In the genomic region with DNA sequence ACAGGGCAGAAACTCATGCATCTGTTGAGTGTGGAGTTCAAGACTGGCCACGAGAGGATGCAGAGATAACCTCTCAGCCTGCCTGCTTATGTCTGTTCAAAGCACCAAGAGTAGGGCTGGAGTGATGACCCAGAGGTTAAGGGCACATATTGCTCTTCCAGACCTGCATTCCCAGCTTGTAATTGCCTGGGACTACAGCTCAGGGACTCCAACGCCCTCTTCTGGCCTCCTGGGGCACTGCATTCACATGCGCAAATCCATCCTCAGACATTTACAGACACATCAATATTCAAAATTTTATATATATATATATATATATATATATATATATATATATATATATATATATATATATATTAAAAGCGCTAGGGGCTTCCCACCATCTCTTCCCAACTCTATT, we compare ENCODE assay signal across 8 mouse cellular contexts.
DNase-seq lines count a peak whose midpoint lies in the region; ATAC-seq lines count a peak whose summit lies in the region.

No protein-coding gene starts in this region.

- peak overlapping the region; percentile 32; the same call in 1 of the 2 replicates for H3K27ac ChIP-seq in heart, embryonic 11.5 days (ENCODE audit: low read depth, low read length)
- peak overlapping the region; percentile 69 for H3K27ac ChIP-seq in lung, embryonic 15.5 days
- peak overlapping the region; percentile 65 for H3K27ac ChIP-seq in hindbrain, embryonic 16.5 days (ENCODE audit: low read depth, low read length)
- H3K27ac ChIP-seq in stomach, embryonic 14.5 days (ENCODE audit: low read length): peak overlapping the region; percentile 76

- H3K27me3 ChIP-seq in heart, embryonic 11.5 days (ENCODE audit: control insufficient read depth, insufficient read depth, low read length): peaks cover 29% of the 10 kb centered on the region
- H3K27me3 ChIP-seq in lung, embryonic 15.5 days: no peaks in the 10 kb centered on the region
- 0 out of 2 replicates have a peak, but pooled peaks cover 3% of the 10 kb centered on the region for H3K27me3 ChIP-seq in hindbrain, embryonic 16.5 days (replicated peaks; ENCODE audit: control insufficient read depth, insufficient read depth, low read length)
- 0 out of 2 replicates have a peak, but pooled peaks cover 3% of the 10 kb centered on the region for H3K27me3 ChIP-seq in stomach, embryonic 14.5 days (ENCODE audit: control insufficient read depth, insufficient read depth, low read length)

- no peak for DNase-seq in heart, adult 8-10 months (ENCODE audit: low spot score)
- DNase-seq in lung, postnatal 10 days: no peak
- no peak for DNase-seq in urinary bladder, postnatal 14 days (ENCODE audit: low spot score)
- no peak for DNase-seq in layer of hippocampus, adult 11-12 months (ENCODE audit: low spot score)

- H3K4me3 ChIP-seq in heart, embryonic 11.5 days (ENCODE audit: low read depth, low read length): no peak overlapping the region
- no peak overlapping the region for H3K4me3 ChIP-seq in lung, embryonic 15.5 days
- H3K4me3 ChIP-seq in hindbrain, embryonic 16.5 days (ENCODE audit: low read length): no peak overlapping the region
- H3K4me3 ChIP-seq in stomach, embryonic 14.5 days (ENCODE audit: low read depth, low read length): no peak overlapping the region

- 43% methylated on average over 4 of the region's 4 CpGs for WGBS in heart, embryonic 11.5 days (ENCODE audit: insufficient replicate concordance)
- 46% methylated on average over 4 of the region's 4 CpGs for WGBS in lung, embryonic 15.5 days
- 59% methylated on average over 4 of the region's 4 CpGs for WGBS in hindbrain, embryonic 16.5 days
- 50% methylated on average over 4 of the region's 4 CpGs for WGBS in stomach, embryonic 14.5 days

- 0 out of 2 replicates have a peak overlapping the region, but pooled peaks have one; percentile 10 for H3K9ac ChIP-seq in heart, embryonic 11.5 days (ENCODE audit: low read depth, low read length)
- H3K9ac ChIP-seq in lung, embryonic 15.5 days: no peak overlapping the region
- H3K9ac ChIP-seq in hindbrain, embryonic 16.5 days (ENCODE audit: low read depth, low read length): no peak overlapping the region
- no peak overlapping the region for H3K9ac ChIP-seq in stomach, embryonic 14.5 days (replicated peaks; ENCODE audit: low read depth, low read length)

- H3K9me3 ChIP-seq in heart, embryonic 11.5 days (replicated peaks; ENCODE audit: control insufficient read depth, low read length): no peaks in the 10 kb centered on the region
- H3K9me3 ChIP-seq in lung, embryonic 15.5 days: no peaks in the 10 kb centered on the region
- H3K9me3 ChIP-seq in hindbrain, embryonic 16.5 days (ENCODE audit: control insufficient read depth, low read length): no peaks in the 10 kb centered on the region
- no peaks in the 10 kb centered on the region for H3K9me3 ChIP-seq in stomach, embryonic 14.5 days (ENCODE audit: control insufficient read depth, low read depth, low read length)

- H3K4me1 ChIP-seq in heart, embryonic 11.5 days (ENCODE audit: control insufficient read depth, insufficient read depth, low read length): peaks cover 60% of the 10 kb centered on the region
- peaks cover 78% of the 10 kb centered on the region for H3K4me1 ChIP-seq in lung, embryonic 15.5 days
- H3K4me1 ChIP-seq in hindbrain, embryonic 16.5 days (ENCODE audit: control insufficient read depth, insufficient read depth, low read depth, low read length): peaks cover 81% of the 10 kb centered on the region
- H3K4me1 ChIP-seq in stomach, embryonic 14.5 days (ENCODE audit: control insufficient read depth, insufficient read depth, low read length): peaks cover 75% of the 10 kb centered on the region

- no peaks in the 10 kb centered on the region for H3K36me3 ChIP-seq in heart, embryonic 11.5 days (ENCODE audit: control insufficient read depth, insufficient read depth, low read length)
- H3K36me3 ChIP-seq in lung, embryonic 15.5 days: no peaks in the 10 kb centered on the region
- no peaks in the 10 kb centered on the region for H3K36me3 ChIP-seq in hindbrain, embryonic 16.5 days (ENCODE audit: control insufficient read depth, insufficient read depth, low read length)
- no peaks in the 10 kb centered on the region for H3K36me3 ChIP-seq in stomach, embryonic 14.5 days (ENCODE audit: control insufficient read depth, insufficient read depth, low read length)

- H3K4me2 ChIP-seq in heart, embryonic 11.5 days: peak overlapping the region; percentile 66
- peak overlapping the region; percentile 40; the same call in 1 of the 2 replicates for H3K4me2 ChIP-seq in lung, embryonic 15.5 days
- H3K4me2 ChIP-seq in hindbrain, embryonic 16.5 days (ENCODE audit: low read length): no peak overlapping the region
- no peak overlapping the region for H3K4me2 ChIP-seq in stomach, embryonic 14.5 days (replicated peaks; ENCODE audit: low read depth, low read length)

- ATAC-seq in heart, embryonic 11.5 days (replicated peaks; ENCODE audit: insufficient number of reproducible peaks, low FRiP score, low TSS enrichment): no peak
- ATAC-seq in lung, embryonic 15.5 days (ENCODE audit: borderline replicate concordance, extremely low read depth, low FRiP score, low TSS enrichment): no peak
- ATAC-seq in hindbrain, embryonic 16.5 days: no peak
- no peak for ATAC-seq in stomach, embryonic 14.5 days (ENCODE audit: insufficient number of reproducible peaks, insufficient read depth, low FRiP score, low read depth)

Comparison
In these comparisons a context has a peak if more than half of its experiments do, and no peak if none do; other contexts are left out.
1. H3K4me2 ChIP-seq: peak in heart, embryonic 11.5 days (single experiment) and lung, embryonic 15.5 days (single experiment); none in hindbrain, embryonic 16.5 days (single experiment) and stomach, embryonic 14.5 days (single experiment).
2. Peak in every context shown above with its lines, with median percentiles within 50 percentile points of each other: H3K27ac ChIP-seq.